Mouse (Mus musculus): ENCODE measurements around the gene Engase.

Engase gene

DNA sequence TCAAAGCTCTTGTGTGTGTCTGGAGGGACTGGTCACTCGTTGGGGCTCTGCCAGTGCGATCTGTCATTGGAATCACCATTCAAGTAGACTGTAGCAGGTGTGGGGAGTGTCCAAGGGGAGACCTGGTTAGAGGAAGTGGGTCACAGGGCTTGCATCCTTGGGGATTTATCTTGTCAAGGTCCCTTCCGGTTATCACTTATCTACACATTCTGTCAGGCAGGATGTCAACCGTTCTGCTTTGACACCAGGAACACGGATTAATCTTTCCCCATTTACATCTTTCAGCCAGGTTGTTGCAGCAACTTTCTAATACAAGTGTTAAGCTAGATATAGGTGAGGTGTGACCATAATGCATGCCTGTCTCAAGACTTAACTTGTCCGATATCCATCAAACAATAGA, 20.8 kb upstream of the Engase start:
- no peak for DNase-seq (ENCODE audit: low spot score)

DNA sequence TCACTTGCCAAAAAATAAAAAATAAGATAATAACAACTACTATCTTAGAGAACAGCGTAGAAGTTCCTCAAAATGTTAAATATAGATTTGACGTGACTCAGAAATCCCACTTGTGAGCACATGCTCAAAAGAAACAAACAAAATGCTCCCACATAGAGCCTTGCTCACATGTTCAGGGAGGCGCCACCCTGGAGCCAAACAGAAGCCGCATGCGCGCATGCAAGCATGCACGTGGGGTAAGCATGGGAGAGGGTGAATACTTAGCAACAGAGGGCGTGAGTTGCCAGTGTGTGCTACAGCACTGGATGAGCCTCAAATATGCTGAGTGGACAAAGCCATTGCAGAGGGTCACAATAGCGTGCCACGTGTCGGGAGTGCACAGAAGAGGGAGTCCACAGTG, 19.7 kb upstream of the Engase start:
- DNase-seq (ENCODE audit: low spot score): no peak

DNA sequence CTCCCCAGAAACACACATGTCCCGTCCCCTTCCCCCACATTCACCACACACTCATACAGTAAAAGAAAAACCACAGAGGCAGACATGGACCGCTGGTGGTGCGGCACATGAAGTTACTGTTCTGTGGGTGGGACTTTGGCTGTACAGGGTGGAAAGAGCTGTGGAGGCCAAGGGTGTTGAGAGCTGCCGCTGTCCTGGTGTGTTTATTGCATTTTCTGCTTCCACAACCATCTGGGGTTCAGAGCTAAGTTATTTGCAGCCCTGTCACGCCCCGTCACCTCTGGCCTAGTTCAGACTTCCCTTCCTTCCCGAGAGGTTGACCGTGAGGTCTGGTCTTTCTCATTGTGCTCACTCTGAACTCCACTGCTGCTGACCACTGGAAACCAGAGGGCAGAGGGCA, 17.6 kb upstream of the Engase start:
- no peak for DNase-seq (ENCODE audit: low spot score)

DNA sequence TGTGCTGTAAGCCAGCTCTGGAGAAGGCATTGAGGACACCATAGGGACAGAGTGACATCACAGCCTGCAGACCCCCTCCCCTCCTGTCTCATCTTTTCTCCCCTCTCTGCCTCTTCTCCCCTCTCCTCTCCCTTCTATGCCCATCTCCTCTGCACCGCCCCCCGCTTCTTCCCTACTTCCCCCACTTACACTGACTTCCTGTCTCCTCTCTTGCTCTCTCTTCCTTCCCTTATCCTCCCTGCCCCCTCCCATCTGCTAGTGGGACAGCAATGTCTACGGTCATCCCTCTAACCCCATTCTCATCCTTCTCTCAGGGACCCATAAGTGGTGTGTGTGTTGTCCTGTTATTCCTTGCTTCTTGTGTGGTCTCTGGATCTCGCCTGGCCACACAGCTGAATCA, 17.1 kb upstream of the Engase start:
- no peak for DNase-seq (ENCODE audit: low spot score)

DNA sequence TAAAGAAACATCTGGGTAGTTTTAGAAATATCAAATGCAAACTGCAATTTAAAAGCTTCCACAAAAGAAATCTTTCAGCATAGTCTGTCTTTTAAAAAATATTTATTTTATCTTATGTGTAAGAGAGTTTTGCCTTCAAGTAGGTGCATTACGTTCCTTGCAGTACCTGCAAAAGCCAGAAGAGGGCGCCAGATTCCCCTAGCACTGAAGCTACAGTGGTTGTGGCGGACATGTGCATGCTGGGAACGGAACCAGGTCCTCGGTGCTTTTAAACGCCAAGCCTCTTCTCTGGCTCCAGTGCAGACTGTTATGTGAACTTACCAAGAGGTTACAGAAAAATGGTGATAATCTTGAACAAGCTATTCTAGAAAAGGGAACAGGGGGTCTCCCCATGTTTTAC, 16.3 kb upstream of the Engase start:
- DNase-seq (ENCODE audit: low spot score): no peak

DNA sequence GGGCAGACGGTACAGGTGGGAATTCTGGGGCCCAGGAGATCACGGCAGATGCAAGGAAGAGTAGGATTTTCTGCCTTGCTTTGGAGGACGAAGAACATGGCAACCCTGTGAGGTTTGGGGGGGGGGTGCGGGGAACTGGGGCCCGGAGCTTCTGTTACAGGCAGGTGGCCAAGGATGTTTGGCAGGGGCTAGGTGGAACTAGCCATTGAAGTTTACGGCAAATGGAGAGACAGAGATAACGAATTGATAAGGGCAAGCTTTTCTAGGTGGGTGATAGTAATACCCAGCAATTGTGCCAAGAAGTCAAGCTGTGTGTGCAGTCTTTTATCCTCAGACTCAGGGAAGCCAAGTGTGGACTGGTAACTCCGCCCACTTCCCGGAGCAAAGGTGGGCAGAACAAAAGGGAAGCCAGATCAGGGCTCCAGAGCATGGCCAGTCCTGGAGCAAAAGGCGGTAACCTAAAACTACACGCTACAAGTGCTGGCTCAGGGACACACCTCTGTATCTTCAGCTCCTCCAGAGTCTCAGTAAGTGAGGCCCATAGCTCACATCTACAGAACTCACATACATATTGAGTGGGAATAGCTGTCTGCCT, 9.1 kb upstream of the Engase start:
- DNase-seq (ENCODE audit: low spot score): no peak

DNA sequence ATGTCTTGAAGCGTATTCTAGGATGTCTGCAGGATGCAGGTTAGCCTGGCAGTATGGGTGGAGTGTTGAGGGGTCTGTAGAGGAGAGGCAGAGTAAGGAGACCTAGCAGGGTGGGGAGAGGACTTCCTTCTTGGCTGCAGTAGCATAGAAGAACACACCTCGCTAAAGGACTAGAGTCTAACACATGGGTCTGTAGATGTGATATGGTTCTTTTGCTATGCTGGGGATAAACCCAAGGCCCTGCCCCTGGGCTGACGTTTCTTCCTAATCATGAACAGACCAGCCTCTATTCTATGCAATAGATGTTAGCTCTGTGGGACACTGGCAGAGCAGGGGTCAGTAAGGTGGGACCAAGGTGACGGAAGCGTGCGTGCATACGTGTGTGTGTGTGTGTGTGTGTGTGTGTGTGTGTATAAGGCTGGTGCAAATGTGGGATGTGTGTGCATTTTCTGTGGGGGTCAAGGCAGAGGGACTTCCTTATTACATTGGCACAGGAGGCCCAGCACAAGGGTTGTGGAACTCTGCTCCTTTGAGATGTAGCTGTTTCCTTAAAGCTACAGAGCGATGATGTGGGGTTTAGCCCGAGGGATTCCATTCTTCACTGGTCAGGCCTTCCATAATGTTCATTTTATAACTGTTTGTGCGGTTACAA, 7.0 kb upstream of the Engase start:
- no peak for DNase-seq (ENCODE audit: low spot score)

DNA sequence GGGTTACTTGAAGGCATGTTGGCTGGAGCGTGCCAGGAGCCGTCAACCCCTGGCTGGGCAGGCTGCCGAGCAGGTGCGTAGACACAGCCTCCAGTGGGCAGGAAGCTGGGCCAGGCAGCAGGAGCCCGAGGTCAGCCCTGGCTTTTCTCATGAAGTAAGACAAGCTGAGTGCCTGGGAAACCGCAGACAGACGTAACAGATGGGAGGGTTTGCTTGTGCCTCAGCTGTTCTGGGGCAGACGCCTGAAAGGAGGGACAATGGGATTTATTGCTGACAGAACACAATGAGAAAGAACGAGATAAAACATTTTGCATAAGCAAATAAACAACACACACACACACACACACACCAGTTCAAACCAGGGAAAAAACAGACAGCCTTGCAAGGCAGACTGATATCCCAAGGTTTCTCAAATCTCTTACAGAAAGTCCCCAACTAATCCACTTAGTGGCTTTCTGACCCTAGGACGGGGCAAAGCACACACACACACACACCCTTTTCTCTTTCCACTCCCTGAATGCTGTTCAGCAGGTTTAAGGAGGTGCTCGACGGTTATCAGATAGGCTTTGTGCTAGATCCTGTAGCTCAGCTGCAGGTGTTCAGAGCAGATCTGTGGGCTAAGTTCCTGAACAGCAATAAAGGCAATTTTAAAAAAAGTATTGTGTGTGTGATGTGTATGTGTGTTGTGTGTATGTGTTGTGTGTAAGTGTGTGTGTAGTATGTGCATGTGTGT, 6.2 kb upstream of the Engase start:
- DNase-seq (ENCODE audit: low spot score): peak; percentile 36

DNA sequence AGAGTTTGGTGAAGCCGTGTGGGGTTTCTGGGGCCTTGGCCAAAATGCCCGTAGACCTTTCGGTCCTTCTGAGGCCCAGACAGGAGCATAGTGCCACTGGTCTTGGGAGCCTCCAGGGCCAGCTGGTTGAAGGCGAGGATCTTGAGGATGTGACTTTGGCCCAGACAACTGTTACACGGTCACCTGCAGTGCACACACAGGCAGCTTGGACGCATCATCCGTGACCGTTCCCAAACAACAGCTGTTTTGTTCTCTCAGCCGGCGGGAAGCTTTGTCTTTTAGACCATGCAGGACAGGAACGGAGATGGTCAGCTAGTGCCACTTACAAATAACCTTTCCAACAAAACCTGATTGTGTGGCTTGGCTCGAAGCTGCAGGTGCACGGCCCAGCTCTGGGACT, 5.0 kb upstream of the Engase start:
- no peak for DNase-seq (ENCODE audit: low spot score)

DNA sequence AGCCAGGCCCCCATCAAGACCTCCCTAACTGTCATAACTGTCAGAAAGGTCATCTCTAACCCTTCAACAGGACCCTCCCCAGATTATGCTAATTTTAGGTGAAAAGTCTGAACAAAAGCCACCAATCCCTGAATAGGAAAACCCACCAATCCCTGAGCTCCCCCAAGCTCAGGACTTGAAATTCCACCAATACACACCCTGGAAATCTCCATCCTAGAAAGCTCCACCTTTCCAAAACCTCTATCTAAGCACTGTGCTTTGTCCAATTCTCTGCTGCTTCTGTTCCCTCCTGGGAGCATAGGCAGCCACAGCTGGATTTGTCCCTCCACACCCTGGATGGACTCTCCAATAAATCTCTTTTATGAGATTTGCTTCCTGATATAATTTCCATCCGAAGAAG, 3.5 kb upstream of the Engase start:
- no peak for DNase-seq (ENCODE audit: low spot score)

DNA sequence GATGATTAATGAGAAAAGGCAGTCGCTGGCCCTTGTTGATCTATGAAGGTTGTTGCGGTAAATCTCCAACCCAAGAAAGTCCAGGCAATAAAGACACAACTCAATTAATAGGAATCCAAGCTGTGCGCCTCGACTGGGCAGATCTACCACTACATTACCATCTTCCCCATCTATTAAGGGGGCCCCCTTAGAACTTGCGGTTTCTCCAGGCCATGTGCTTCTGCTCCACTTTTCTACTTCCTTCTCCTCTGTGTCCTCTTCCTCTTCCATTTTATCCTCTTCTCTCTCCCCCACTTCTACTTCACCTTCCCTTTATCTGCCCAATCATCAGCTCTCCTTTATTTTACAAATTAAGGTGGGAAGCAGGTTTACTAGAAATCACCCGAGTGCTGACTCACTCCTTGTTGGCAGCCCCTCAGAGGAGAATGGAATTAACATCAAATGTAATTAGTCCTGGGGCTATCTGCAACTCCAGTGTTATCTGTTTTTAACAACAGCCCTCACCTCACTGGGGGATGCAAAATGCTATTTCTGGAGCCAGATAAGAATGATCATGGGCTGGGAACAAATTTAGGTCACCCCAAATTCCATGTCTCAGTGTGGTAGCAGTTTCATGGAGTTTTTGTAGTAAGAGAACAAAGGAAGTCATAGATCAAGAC, 2.7 kb upstream of the Engase start:
- DNase-seq (ENCODE audit: low spot score): no peak

DNA sequence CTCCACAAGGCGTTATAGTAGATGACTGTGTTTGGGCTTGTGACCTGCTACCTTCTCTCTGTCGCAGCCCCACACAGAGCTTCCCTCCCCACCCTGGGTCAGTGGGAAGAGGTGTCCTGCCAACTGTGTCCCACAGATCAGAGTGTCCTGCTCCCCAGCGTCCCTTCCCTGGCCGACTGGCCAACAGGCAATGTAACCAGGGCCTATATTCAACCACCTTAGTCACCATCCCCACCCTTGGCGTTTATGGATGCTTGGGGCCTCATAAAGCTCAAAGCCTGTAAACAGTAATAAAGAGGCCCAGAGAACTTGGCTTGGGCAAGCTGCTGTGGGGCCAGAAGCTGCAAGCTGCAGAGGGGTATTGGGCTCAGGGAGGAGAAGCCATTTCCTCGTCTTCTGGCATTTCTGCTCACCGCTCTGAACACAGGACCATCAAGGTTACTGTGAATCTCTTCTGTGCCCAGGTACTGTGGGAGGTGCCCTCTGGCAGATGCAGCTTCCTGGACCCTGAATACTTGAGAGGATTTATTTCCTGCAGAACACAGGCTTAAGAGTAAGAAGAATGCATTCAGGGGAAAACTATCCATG, 1.0 kb upstream of the Engase start:
- no peak for DNase-seq (ENCODE audit: low spot score)

DNA sequence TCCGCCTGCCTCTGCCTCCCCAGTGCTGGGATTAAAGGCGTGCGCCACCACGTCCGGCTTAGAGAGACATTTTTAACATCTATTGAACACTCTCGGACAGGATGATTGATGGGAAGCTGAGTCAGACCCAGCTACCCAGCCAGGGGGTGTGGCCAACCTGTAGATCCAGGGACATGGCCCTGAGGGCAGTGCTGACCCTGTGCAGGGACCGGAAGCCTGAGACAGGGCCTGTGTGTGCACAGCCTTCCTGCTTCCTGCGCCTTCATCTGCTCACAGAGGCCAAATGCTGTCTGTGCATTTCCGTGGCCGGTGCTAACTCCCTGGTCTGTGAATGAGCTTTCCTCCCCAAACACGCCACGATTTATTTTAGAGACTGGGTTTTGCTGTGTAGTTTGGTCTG, 3.1 kb downstream of the Engase start:
- DNase-seq (ENCODE audit: low spot score): no peak

DNA sequence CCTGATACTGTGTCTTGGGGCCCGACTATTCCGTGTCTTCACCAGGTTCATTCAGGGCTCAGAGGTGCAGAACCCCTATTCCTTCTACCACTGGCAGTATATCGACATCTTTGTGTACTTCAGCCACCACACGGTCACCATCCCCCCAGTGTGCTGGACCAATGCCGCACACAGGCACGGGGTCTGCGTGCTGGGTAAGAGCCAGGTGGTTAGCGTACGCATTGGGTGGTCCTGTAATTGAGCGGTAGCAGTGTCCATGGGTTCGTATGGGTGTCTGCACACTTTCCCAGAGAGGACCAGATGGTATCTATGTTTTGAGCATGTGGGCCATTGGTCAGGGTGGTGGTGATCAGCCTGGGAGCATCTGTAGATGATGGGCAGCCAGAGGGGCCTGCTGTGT, 4.6 kb downstream of the Engase start:
- DNase-seq (ENCODE audit: low spot score): no peak

DNA sequence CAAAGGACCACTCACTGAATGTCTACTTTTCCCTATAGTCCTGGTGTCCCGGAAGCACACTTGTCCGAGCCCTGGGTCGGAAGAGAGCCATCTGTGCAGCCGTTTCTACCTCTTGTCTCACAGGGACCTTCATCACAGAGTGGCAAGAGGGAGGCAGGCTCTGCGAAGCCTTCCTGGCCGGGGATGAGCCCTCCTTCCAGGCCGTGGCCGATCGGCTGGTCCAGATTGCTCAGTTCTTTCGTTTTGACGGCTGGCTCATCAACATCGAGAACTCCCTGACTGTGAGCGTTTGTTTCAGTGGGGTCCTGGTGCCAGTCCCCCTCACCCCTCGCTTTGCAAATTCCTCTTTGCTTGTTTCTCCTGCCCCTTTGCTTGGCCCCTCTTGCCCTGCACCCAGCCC, 5.1 kb downstream of the Engase start:
- no peak for DNase-seq (ENCODE audit: low spot score)

DNA sequence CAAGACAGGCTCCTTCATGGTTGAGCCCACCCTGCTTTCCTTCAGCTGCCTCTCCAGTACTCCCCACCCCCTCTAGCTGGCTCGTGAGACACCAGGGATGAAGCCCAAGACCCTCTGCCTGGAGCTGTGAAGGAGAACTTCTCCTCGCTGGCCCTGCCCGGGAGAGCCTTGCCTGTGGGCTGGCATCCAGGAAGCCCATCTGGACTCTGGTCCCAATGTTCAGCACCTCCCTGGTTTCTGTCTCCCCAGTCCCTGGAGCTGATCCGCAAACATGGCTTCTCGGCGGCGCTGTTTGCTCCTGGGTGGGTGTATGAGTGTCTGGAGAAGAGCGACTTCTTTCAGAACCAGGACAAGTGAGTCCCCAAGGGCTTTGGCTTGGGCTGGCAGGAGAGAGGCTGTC, 7.5 kb downstream of the Engase start:
- no peak for DNase-seq (ENCODE audit: low spot score)

DNA sequence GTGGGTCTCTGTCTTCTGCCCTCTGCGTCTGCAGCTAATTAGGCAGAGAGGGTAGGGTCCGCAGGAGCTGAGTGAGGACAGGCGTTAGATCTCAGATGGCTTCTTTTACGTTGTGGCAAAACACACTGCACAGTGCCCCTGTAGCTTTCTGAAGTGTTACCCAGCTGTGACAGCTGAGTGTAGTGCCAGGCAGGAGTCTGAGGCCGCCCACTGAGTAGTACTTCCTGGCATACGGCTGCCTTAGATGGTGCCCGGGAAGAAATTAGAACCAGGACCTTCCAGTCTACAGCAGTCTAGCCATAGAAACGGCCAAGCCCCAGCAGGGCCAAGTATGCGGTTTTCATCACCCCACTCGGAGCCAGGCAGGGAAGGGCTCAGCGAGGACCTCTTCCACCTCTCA, 8.7 kb downstream of the Engase start:
- no peak for DNase-seq (ENCODE audit: low spot score)

DNA sequence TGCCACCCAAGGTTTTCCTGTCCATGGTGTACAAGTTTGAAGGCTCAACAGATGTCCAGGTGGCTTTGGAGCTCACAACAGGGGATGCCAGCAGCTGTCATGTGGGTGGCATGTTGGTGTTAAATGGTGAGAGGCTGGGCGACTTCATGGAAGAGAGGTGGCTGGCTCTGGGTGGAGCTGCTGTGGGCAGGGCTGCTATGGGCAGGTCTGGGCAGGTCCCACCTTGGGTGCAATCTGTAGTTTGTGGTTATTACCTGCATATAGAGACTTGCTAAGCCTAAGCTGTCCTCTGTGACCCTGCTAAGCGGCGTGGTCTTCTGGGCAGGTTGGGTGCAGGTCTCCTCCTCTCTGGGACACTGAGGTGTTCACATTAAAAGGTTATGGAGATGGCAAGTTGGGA, 9.2 kb downstream of the Engase start:
- DNase-seq (ENCODE audit: low spot score): no peak

DNA sequence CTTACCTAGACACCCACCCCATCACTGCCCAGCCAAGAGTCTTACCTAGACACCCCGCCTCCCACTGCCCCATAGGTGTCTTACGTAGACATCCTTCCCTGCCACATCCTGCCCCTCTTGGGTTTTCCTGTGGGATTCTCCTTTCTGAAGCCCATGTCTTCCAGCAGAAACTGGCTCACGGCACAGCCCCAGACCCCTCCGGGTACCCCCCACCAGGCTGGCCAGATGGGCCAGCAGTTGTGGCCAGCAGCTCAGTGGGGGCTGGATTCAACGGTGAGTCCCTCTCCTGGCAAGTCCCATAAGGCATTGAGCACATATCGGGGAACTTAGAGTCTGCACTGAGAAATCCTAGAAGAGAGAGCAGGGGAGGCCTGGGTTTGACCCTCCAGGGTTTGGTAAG, 9.7 kb downstream of the Engase start:
- no peak for DNase-seq (ENCODE audit: low spot score)

DNA sequence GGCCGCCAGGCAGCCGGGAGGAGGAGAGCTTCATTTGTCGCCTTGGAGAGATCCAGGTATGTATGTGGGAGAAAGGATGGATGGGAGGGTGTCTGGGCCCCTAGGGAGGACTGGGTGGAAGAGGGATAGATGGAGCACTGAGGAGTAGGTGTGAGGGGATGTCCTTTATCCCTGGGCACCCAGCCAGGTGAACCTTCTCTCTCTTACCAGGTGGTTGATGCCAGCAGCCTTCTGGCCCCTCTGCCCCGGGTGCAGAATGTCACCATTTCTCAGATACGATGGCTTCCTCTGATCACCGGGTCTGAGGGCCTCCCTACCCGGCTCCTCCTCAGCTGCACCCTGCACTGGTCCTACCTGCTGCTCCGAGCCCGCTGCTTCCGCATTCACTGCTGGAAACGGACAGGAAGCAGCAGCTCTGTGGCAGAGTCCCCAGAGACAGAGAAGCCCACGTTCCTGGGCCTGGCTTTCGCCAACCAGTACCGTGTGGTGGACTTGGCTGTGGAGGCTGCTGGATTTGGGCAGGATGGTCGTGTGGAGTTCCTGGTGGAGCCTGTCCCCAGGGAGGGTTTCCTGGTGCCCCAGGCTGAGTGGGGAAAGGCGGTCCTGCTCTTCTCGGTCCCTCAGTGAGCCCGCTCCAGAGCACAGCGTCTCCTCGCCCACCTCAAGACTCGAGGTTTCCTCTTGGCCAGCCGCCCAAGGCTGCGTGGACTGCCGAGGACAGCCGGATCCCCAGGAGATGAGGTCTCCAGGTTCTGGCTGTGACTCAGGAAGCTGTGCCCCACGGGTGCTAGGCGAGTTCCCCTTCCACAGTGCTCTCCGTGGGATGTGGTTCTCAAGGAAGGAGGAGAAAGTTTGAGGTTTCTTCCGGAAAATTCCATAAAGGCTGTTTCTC, 10.5 kb downstream of the Engase start:
- DNase-seq (ENCODE audit: low spot score): no peak

DNA sequence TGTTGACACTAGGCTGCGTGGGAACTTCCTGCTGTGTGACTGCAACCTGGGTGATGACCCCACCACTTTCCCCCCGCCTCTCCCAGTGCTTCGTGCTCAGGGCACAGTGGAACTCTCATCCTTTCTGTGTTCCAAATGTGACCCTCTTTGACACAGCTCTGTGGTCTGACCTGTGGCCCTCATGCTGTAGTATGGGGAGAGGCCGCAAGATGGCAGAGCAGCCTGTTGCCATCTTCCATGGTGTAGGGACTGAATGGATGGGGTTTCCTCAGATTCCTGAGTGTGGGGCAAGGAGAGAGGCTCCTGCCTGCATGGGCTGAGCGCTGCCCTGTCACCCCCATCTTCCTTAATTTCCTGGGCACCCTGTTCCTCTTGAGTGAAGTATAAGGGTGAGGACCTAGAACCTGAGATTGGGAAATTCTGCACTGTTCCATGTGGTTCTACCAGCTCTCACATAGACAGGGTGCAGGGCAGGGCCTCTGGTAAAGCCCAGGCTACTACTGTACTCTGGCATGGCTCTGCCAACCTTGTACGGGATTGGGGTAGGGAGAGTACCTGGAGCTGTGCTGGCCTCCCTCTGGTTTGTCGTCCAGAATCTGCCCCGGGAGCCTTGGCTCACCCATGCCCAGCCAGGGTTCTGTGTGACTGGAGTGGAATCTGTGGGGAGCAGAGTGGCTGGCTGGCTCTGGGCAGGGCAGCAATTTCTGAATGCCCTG, 11.7 kb downstream of the Engase start:
- no peak for DNase-seq (ENCODE audit: low spot score)
